Mouse (Mus musculus): ENCODE measurements at regions not wholly inside any gene's neighbourhood (a gene's known extent, or its start where the extent isn't known, plus 50 kb on each side); places are given as distances from the start of the nearest gene placed in this dataset.
"Not testable (repeated sequence)": the region's sequence is repeated elsewhere in the genome, so short reads cannot be mapped to it uniquely, and the experiment has no call there.

GRCm38 (mm10) chr6:109814990-109815389, 830.4 kb upstream of the Grm7 start:
- DNase-seq (ENCODE audit: extremely low spot score, low spot score) = no peak

DNA sequence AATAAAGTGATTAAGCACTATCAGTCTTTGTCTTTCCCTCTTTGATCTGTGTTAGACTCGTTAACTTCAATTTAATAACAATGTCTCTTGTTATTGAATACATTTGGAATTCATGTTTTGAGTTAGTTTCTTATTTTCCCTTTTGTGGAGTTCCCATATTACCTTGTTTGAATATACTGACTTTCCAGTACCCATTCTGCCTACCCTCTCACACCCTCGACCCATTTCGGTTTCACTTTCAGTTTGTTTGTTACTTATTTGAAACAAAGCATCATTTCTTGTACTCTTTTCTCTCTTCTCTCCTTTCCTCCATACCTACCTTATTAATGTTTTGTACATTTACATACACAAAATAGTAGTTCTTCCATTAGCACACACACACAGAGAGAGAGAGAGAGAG, 797.1 kb upstream of the Grm7 start:
- DNase-seq (ENCODE audit: extremely low spot score, low spot score) = no peak

GRCm38 (mm10) chr6:109855806-109856205, 789.6 kb upstream of the Grm7 start:
- DNase-seq (ENCODE audit: extremely low spot score, low spot score) = no peak

DNA sequence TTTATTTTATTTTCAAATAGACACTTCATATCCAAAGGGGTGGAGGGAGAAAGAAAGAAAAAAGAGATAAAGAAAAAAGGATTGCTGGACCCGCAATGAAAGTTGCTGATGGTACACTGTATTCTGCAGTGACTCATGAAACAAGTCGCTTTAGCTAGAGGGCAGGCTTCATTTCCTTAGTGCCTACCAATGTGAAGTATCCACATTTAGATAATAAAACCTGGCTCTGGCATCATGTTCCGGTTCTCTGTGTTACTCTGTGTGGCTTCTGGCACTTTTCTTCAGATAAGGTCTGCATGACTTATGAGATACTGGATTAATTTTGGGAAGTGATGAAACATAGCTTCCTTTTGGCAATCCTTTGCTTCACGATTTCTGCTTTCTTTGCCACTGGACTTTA, 782.0 kb upstream of the Grm7 start:
- no peak for DNase-seq (ENCODE audit: extremely low spot score, low spot score)

DNA sequence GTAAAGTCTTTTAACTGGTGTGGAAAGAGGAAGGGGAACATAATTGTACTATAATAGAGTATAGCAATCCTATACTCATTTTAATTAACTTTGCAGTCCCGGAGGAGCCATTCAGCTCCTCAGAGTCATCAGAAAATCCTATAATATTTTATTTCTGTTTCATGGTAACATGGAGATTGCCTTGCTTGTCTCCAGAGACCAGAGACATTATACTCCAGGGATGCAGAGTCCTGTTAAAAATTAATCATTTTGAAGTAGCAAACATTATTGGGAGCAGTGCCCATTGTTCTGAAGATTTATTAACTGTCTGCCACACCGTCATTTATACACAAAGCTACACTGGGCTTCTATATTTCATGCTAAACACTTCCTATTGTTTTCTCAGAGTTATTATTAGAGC, 771.2 kb upstream of the Grm7 start:
- DNase-seq (ENCODE audit: extremely low spot score, low spot score) = no peak

DNA sequence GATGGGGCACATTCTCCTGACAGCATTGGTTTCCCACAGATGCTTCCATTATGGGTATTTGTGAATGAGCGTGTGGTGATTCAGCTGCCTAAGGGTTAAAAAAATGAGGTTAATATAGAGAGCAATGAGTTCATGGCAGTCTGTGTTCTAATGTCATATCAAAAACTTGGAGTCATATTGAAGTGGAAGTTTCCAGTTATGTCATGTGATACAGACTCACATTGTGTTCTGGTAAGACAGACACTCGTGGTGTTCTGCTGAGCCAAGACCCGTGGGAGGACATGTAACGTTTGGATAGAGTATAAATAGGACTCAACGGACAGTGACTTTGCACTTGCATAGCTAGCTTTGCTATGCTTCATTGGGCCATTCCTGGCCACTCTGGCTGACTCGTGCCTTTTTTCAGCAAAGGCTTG, 770.7 kb upstream of the Grm7 start:
- DNase-seq (ENCODE audit: extremely low spot score, low spot score) = peak; percentile 13

GRCm38 (mm10) chr6:109875548-109875947, 769.8 kb upstream of the Grm7 start:
- not testable (repeated sequence) for DNase-seq (ENCODE audit: extremely low spot score, low spot score)

DNA sequence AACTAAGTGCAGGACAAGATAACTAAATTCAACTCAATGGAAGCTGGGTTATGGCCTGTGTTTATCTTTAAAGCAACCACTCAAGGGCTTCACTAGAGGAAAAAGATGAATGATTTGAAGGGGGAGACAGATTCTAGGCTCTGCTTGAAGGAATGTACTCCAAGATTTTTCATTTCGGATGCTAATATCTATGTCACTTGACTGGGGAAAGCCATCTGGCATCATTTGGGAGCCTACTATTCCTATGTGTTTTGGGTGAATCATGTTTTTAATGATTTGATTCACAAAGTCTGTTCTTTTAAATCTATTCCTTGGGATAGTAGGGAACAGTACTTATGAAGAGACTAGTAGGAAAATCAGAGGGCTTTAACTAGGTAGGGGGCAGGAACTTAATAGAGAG, 766.2 kb upstream of the Grm7 start:
- DNase-seq (ENCODE audit: extremely low spot score, low spot score) = no peak

GRCm38 (mm10) chr6:109923780-109924179, 721.6 kb upstream of the Grm7 start:
- DNase-seq (ENCODE audit: extremely low spot score, low spot score) = no peak

DNA sequence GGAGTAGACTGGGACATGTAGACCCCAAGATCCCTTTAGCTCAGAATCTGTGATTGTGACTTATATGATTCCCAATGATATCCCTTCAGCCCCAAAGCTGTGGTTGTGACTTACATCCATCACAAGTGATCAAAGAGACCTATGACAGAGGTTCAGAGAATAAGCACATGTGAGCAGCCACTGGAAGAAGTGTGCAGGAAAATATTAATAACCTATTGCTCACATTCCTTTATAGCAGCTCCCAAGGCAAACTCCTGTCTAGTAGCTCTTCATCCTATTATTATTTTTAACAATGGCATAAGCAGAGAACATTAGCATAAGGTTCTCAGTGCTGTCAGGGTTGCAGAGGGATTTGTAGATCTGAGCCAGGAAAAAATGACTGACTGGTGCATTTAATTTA, 696.9 kb upstream of the Grm7 start:
- no peak for DNase-seq (ENCODE audit: extremely low spot score, low spot score)

DNA sequence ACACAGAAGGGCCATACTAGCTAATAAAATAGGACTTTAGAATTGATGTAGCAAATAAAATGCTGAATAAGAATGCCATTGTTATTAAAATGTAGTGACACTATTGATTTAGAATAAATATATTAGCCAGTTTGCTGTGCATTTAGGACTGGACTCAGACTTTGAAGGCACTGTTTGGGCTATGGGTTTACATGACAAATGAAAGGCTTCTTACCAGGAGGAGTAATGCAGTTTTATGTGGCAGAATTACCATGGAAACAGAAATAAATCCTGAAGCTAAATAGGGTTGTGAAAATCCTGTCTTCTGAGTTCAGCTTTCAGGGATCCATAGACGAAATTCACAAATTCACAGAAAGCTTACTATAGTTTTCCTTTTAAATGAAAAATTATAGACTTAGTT, 696.5 kb upstream of the Grm7 start:
- DNase-seq (ENCODE audit: extremely low spot score, low spot score) = no peak

DNA sequence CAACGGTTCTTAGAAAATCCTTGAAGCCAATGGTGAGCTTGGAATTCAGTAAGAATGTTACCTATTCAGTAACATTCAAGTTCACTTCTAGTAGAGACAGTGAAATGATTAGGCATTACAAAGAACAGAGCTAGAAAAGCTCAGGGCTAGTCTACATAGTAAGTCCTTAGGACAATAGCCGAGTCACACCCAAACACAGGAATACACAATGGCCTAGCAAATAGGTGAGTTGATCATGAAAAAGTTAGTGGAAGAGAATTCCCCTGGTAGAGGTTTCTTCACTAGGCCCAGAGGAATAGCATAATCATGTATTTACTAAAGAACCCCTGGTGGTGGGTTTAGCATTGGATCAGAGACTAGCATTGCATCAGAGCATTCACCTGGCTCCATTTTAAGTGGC, 687.5 kb upstream of the Grm7 start:
- DNase-seq (ENCODE audit: extremely low spot score, low spot score) = not testable (repeated sequence)

Measured in neural tube, embryonic 10.5 days (tissue).